Mouse (Mus musculus) midbrain, embryonic 12.5 days (tissue): ENCODE data around the gene Ugt1a6a. TPM values are rescaled to one million over a fixed set of nuclear protein-coding genes. Genes with fewer than 3 reads are reported as not detected.
"Not testable (repeated sequence)": the region's sequence is repeated elsewhere in the genome, so short reads cannot be mapped to it uniquely, and the experiment has no call there.

Experiments
- ATAC-seq: fragments of 200-750 bp; cut with Nextera tagmentation; 2 replicates; pipeline ENCODE4 v1.8.0; 2017; ENCODE audit warnings: low read depth, moderate TSS enrichment, moderate library complexity; ENCODE audit not compliant: low FRiP score
- H3K27ac ChIP-seq: fragments of 300-500 bp; sonication (generic); replicated peaks from 2 replicates; pipeline ENCODE4 v1.5.1; 2016; ENCODE audit warnings: mild to moderate bottlenecking
- H3K27me3 ChIP-seq: fragments of 300-500 bp; sonication (generic); 2 replicates; pipeline ENCODE4 v1.6.1; 2016; ENCODE audit warnings: mild to moderate bottlenecking
- H3K36me3 ChIP-seq: fragments of 300-500 bp; sonication (generic); 2 replicates; pipeline ENCODE4 v1.6.1; 2016
- H3K4me1 ChIP-seq: fragments of 300-500 bp; sonication (generic); 2 replicates; pipeline ENCODE4 v1.6.1; 2016
- H3K4me2 ChIP-seq: fragments of 300-500 bp; sonication (generic); replicated peaks from 2 replicates; pipeline ENCODE4 v1.6.1; 2016; ENCODE audit warnings: mild to moderate bottlenecking, moderate library complexity
- H3K4me3 ChIP-seq: fragments of 300-500 bp; sonication (generic); 2 replicates; pipeline ENCODE4 v1.5.1; 2016; ENCODE audit warnings: mild to moderate bottlenecking
- H3K9ac ChIP-seq: fragments of 300-500 bp; sonication (generic); replicated peaks from 2 replicates; pipeline ENCODE4 v1.6.1; 2016; ENCODE audit warnings: mild to moderate bottlenecking, moderate library complexity
- H3K9me3 ChIP-seq: fragments of 300-500 bp; sonication (generic); 2 replicates; pipeline ENCODE4 v1.6.1; 2016; ENCODE audit warnings: mild to moderate bottlenecking
- WGBS: fragments of 180-500 bp; shearing (Covaris S2); methylation state at CpG from one replicate; pipeline ENCODE4 v1.1.7; 2016; 5-methylcytosine and 5-hydroxymethylcytosine counted together
- polyA plus RNA-seq: library from polyadenylated mRNA; unstranded; fragments of >200 nt; fragmentation: Nextera tagmentation; extraction: Ambion mirVana; gene quantifications from 2 replicates; pipeline ENCODE4 v1.2.1, GENCODE M21; 2016

Gene Ugt1a6a
- polyA plus RNA-seq, 1 experiment from 2014 or later: 0.61 TPM

DNA sequence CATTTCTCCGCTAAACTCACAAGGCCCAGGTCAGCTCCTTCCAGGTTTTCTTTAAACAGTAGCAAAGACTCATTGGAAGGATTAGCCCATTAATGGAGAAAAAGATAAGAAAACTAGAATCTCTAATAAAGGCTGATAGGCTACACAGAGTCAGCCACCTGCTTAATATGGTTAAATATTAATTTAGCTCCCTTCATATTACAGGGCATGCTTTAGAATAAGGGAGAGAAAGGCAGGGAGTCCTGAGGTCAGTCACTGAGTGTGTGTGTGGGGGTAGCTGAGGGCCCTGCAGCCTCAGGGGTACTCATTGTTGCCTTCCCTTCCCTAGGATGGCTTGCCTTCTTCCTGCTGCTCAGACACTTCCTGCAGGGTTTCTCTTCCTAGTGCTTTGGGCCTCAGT lies 3.5 kb downstream of the Ugt1a6a start:
- WGBS: 95% methylated on average over 1 of the region's 1 CpGs
- no peaks in the 10 kb centered on the region for H3K9me3 ChIP-seq
- no peak for ATAC-seq

DNA sequence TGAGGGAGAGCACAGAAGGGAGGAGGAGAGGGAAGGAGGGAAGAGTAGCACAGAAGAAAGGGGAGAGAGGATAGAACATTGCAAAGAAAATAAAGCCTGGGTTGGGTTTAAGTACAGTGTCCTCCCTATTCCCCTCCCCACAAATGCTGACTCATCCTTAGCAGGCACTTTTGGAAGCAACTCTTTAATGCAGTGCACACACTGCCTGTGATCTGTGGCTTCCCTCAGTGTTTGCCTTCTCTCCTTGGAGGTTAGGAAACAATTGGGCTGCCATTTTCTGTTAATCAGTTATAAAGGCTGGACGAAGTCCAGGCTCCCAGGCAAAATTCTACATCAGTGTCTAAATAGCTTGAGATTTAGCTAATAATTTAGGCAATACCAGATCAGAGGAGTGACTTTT lies 5.9 kb downstream of the Ugt1a6a start:
- not testable (repeated sequence) for ATAC-seq, H3K4me2 ChIP-seq

More for the DNA sequence above, 3.5 kb downstream of the Ugt1a6a start:
- H3K4me2 ChIP-seq: no peak overlapping the region
- H3K36me3 ChIP-seq: no peaks in the 10 kb centered on the region
- H3K27ac ChIP-seq: no peak overlapping the region
- no peaks in the 10 kb centered on the region for H3K27me3 ChIP-seq
- H3K4me3 ChIP-seq: no peak overlapping the region
- H3K4me1 ChIP-seq: peaks cover 8% of the 10 kb centered on the region; the same call in 1 of the 2 replicates
- H3K9ac ChIP-seq: no peak overlapping the region

DNA sequence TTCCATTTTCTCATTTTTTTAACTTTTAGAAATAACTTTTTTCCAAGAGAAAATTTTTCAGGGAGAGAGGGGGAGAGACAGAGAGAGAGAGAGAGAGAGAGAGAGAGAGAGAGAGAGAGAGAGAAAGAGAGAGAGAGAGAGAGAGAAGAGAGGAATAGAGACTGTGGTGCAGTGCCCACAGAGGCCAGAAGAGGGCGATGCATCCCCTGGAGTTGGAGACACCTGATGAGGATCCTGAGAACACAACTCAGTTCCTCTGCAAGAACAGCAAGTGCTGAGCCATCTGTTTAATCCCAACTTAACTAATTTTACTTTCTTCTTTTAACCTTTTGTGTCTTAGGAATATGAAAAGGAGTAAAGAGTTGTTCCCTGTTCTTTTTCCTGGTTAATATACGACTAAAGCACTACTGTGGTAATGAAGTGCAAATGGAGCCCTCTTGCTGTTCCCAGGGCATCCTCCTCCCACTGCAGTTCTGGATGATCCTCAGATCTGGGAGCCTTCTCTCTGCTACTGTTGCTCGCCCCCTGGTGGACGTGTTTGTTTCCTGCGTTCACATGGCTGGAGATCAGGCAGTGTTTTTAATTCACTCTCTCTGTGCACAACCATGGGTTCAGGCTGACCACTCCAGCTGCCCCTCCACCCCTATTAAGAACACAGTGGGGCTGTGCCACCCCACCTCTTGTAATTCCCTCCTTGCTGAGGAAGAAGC lies 9.5 kb downstream of the Ugt1a6a start:
- H3K9me3 ChIP-seq, H3K36me3 ChIP-seq, H3K27me3 ChIP-seq, H3K4me3 ChIP-seq, H3K9ac ChIP-seq, H3K4me2 ChIP-seq, ATAC-seq, H3K4me1 ChIP-seq, H3K27ac ChIP-seq: not testable (repeated sequence)
- WGBS: 6% methylated on average over 5 of the region's 5 CpGs

More for the DNA sequence above, 5.9 kb downstream of the Ugt1a6a start:
- WGBS: 71% methylated on average over 1 of the region's 1 CpGs
- not testable (repeated sequence) for H3K36me3 ChIP-seq, H3K27ac ChIP-seq, H3K9ac ChIP-seq, H3K27me3 ChIP-seq, H3K4me1 ChIP-seq, H3K4me3 ChIP-seq, H3K9me3 ChIP-seq

DNA sequence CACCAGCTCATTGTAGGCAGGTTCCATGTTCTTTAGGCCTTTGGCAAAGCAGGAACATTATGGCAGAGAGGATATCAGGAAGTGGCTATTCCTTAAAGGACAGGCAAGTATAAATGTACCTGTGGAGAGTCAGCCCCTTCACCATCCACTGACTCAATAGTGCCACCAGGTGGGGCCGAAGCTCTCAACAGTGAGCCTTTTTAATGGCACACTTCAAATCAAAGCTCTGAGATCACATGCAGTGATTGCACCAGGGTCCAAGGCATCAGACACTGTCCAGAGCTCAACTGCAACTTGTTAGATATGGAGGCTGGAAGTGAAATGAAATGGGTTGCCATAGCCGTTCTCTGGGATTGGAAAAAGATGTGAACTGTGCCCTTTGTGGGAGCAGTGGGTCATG lies 10.7 kb downstream of the Ugt1a6a start:
- ATAC-seq, H3K4me1 ChIP-seq, H3K27ac ChIP-seq, H3K9ac ChIP-seq, H3K27me3 ChIP-seq, H3K9me3 ChIP-seq, H3K36me3 ChIP-seq, H3K4me2 ChIP-seq, H3K4me3 ChIP-seq: not testable (repeated sequence)
- WGBS: 71% methylated on average over 2 of the region's 2 CpGs

GRCm38 (mm10) chr1:88150133-88150532 lies 15.5 kb downstream of the Ugt1a6a start:
- 73% methylated on average over 2 of the region's 2 CpGs for WGBS
- not testable (repeated sequence) for H3K4me3 ChIP-seq, H3K4me1 ChIP-seq, ATAC-seq, H3K4me2 ChIP-seq, H3K27ac ChIP-seq, H3K9me3 ChIP-seq, H3K36me3 ChIP-seq, H3K9ac ChIP-seq, H3K27me3 ChIP-seq

- ATAC-seq: no peak
- H3K36me3 ChIP-seq: no peaks in the 10 kb centered on the region
- no peaks in the 10 kb centered on the region for H3K27me3 ChIP-seq
These were observed 23.8 kb downstream of the Ugt1a6a start for GRCm38 (mm10) chr1:88158430-88158829.

GRCm38 (mm10) chr1:88165711-88166110 lies 31.1 kb downstream of the Ugt1a6a start, which contains the start of gene Ugt1a5:
TSS of gene Ugt1a5 (plus strand) at chr1:88166012.
- ATAC-seq: no peak
- no peak within 1 kb of the TSS for H3K9ac ChIP-seq
- H3K4me1 ChIP-seq: no peaks in the 10 kb centered on the region
- no peak within 1 kb of the TSS for H3K4me3 ChIP-seq
- H3K9me3 ChIP-seq: no peaks in the 10 kb centered on the region
- H3K4me2 ChIP-seq: no peak within 1 kb of the TSS
- no peaks in the 10 kb centered on the region for H3K36me3 ChIP-seq
- no peak within 1 kb of the TSS for H3K27ac ChIP-seq
- 77% methylated on average over 5 of the region's 5 CpGs for WGBS
- no peaks in the 10 kb centered on the region for H3K27me3 ChIP-seq

More at GRCm38 (mm10) chr1:88158430-88158829, 23.8 kb downstream of the Ugt1a6a start:
- Histone ChIP-seq H3K4me3 (no peak overlapping the region), H3K9me3 (no peaks in the 10 kb centered on the region), H3K4me2 (no peak overlapping the region), H3K9ac (no peak overlapping the region), H3K27ac (no peak overlapping the region), H3K4me1 (no peaks in the 10 kb centered on the region)
- 77% methylated on average over 2 of the region's 2 CpGs for WGBS

DNA sequence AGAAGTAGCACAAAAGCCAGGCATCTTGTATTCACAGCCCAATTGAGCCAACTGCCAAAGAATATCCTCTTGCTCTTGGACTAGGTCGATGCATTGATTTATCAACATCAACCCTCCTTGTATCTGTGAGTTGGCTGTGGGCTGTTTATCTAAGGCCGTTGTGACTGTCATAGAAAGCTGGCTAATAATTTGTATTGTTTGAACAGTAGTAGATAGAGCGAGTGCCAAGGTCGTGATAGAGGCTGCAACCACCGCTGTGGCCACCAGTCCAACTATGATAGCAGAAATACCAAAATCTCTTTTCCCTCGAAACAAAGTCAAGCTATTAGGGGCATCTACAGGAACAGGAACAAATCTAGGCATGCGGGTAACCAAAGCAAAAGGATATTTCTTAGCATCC lies 37.6 kb downstream of the Ugt1a6a start:
- 79% methylated on average over 6 of the region's 7 CpGs for WGBS
- not testable (repeated sequence) for H3K27me3 ChIP-seq, H3K4me2 ChIP-seq, H3K4me3 ChIP-seq, H3K36me3 ChIP-seq, H3K4me1 ChIP-seq, H3K9me3 ChIP-seq, H3K9ac ChIP-seq, H3K27ac ChIP-seq, ATAC-seq

- Histone ChIP-seq H3K4me2 (no peak overlapping the region), H3K27me3 (no peaks in the 10 kb centered on the region), H3K9me3 (peaks cover 24% of the 10 kb centered on the region), H3K27ac (no peak overlapping the region), H3K4me1 (no peaks in the 10 kb centered on the region), H3K4me3 (no peak overlapping the region), H3K36me3 (no peaks in the 10 kb centered on the region), H3K9ac (no peak overlapping the region)
- no peak for ATAC-seq
- 88% methylated on average over 1 of the region's 1 CpGs for WGBS
These were observed 45.0 kb downstream of the Ugt1a6a start for GRCm38 (mm10) chr1:88179657-88180056.

- no peak overlapping the region for H3K27ac ChIP-seq
- no peaks in the 10 kb centered on the region for H3K36me3 ChIP-seq
- no peaks in the 10 kb centered on the region for H3K4me1 ChIP-seq
- ATAC-seq: no peak
- WGBS: 88% methylated on average over 5 of the region's 5 CpGs
- H3K9ac ChIP-seq: no peak overlapping the region
- H3K4me2 ChIP-seq: no peak overlapping the region
- no peaks in the 10 kb centered on the region for H3K27me3 ChIP-seq
- no peak overlapping the region for H3K4me3 ChIP-seq
- no peaks in the 10 kb centered on the region for H3K9me3 ChIP-seq
These were observed 51.8 kb downstream of the Ugt1a6a start for GRCm38 (mm10) chr1:88186325-88186935.

DNA sequence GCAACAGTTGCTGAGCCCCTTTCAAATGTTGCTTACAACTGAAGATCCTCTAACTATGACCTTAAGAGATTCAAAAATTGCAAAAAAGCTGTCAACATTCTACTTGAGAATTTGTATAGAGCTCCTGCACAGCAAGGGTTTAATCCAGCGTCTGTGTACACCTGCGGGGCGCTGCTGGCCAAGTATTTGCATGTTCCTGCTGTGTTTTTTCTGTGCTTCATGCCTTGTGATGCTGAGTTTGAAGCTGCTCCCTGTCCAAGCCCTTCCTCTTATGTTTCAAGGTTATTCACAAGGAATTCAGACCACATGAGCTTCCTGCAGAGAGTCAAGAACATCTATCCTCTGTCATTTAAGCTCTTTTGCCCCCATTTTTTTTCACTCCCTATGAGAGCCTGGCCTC lies 57.5 kb downstream of the Ugt1a6a start:
- WGBS: 58% methylated on average over 3 of the region's 3 CpGs
- Histone ChIP-seq H3K36me3 (no peaks in the 10 kb centered on the region), H3K27ac (no peak overlapping the region), H3K27me3 (no peaks in the 10 kb centered on the region), H3K4me2 (no peak overlapping the region), H3K4me1 (no peaks in the 10 kb centered on the region), H3K4me3 (no peak overlapping the region), H3K9ac (no peak overlapping the region), H3K9me3 (no peaks in the 10 kb centered on the region)
- ATAC-seq: no peak

DNA sequence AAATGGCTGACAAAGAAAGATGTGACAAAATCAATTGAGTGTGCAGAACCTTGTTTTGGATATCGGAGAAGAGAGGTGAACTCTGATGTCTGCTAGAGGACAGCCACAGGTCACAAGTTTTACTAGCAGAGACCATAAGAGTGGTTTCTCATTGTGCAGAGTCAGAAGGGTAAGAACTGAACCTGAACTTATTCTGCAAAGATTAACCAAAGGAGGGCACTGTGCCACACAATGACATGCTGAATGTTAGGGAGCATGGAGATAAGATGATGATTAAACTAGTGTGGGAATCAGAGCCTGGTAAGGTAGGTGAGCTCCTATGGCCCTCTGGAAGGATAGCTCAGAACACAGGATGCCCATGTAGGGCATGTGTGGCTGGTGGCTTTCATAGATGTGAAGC lies 61.1 kb downstream of the Ugt1a6a start:
- Histone ChIP-seq H3K9me3 (no peaks in the 10 kb centered on the region), H3K27ac (no peak overlapping the region), H3K36me3 (no peaks in the 10 kb centered on the region), H3K27me3 (0 out of 2 replicates have a peak, but pooled peaks cover 6% of the 10 kb centered on the region), H3K4me2 (no peak overlapping the region), H3K9ac (no peak overlapping the region), H3K4me1 (no peaks in the 10 kb centered on the region), H3K4me3 (no peak overlapping the region)
- WGBS: 95% methylated on average over 1 of the region's 1 CpGs
- no peak for ATAC-seq
